Mouse (Mus musculus): ENCODE data around the gene Ibsp.

Ibsp gene

GRCm38 (mm10) chr5:104298994-104299393, at the start of gene Ibsp:
Gene Ibsp (plus strand): TSS chr5:104299171.
- DNase-seq (ENCODE audit: low spot score in 2 of 2): no peak

GRCm38 (mm10) chr5:104251811-104252210, 47.2 kb upstream of the Ibsp start:
- DNase-seq (ENCODE audit: low spot score in 2 of 2): no peak

- DNase-seq (ENCODE audit: low spot score in 2 of 2): no peak
Observed at GRCm38 (mm10) chr5:104256585-104256984, 42.4 kb upstream of the Ibsp start.

- DNase-seq (ENCODE audit: low spot score in 2 of 2): no peak
Observed at GRCm38 (mm10) chr5:104261908-104262461, 37.0 kb upstream of the Ibsp start.

GRCm38 (mm10) chr5:104263014-104263776, 35.8 kb upstream of the Ibsp start:
- no peak for DNase-seq (ENCODE audit: low spot score in 2 of 2)

GRCm38 (mm10) chr5:104294201-104294600, 4.8 kb upstream of the Ibsp start:
- DNase-seq (ENCODE audit: low spot score in 2 of 2): no peak

GRCm38 (mm10) chr5:104314073-104314472, 15.1 kb downstream of the Ibsp start:
- no peak for DNase-seq (ENCODE audit: low spot score in 2 of 2)

GRCm38 (mm10) chr5:104325029-104325428, 26.1 kb downstream of the Ibsp start, which contains the start of gene Mepe:
Gene Mepe (plus strand): TSS chr5:104325329.
- no peak for DNase-seq (ENCODE audit: low spot score in 2 of 2)

- DNase-seq (ENCODE audit: low spot score in 2 of 2): no peak
Observed at GRCm38 (mm10) chr5:104326884-104327283, 27.9 kb downstream of the Ibsp start.

GRCm38 (mm10) chr5:104327389-104327788, 28.4 kb downstream of the Ibsp start:
- no peak for DNase-seq (ENCODE audit: low spot score in 2 of 2)

- DNase-seq (ENCODE audit: low spot score in 2 of 2): no peak
Observed at GRCm38 (mm10) chr5:104327876-104328275, 28.9 kb downstream of the Ibsp start.

GRCm38 (mm10) chr5:104328317-104328850, 29.4 kb downstream of the Ibsp start:
- DNase-seq (ENCODE audit: low spot score in 2 of 2): no peak

- DNase-seq (ENCODE audit: low spot score in 2 of 2): peak in 1 of 2 experiments; percentile 40
Observed at GRCm38 (mm10) chr5:104329381-104329780, 30.4 kb downstream of the Ibsp start.

- DNase-seq (ENCODE audit: low spot score in 2 of 2): no peak
Observed at GRCm38 (mm10) chr5:104330088-104330487, 31.1 kb downstream of the Ibsp start.

GRCm38 (mm10) chr5:104332296-104332695, 33.3 kb downstream of the Ibsp start:
- DNase-seq (ENCODE audit: low spot score in 2 of 2): no peak

- peak; percentile 61 to 81 for DNase-seq (ENCODE audit: low spot score in 2 of 2)
Observed at GRCm38 (mm10) chr5:104333231-104333640, 34.3 kb downstream of the Ibsp start.

- no peak for DNase-seq (ENCODE audit: low spot score in 2 of 2)
Observed at GRCm38 (mm10) chr5:104333643-104334042, 34.7 kb downstream of the Ibsp start.

GRCm38 (mm10) chr5:104334516-104334915, 35.5 kb downstream of the Ibsp start:
- no peak for DNase-seq (ENCODE audit: low spot score in 2 of 2)

- no peak for DNase-seq (ENCODE audit: low spot score in 2 of 2)
Observed at GRCm38 (mm10) chr5:104335962-104336361, 37.0 kb downstream of the Ibsp start.

GRCm38 (mm10) chr5:104337491-104337890, 38.5 kb downstream of the Ibsp start:
- no peak for DNase-seq (ENCODE audit: low spot score in 2 of 2)

- peak; percentile 31 to 41 for DNase-seq (ENCODE audit: low spot score in 2 of 2)
Observed at GRCm38 (mm10) chr5:104339009-104339408, 40.0 kb downstream of the Ibsp start.

- peak in 1 of 2 experiments; percentile 39 for DNase-seq (ENCODE audit: low spot score in 2 of 2)
Observed at GRCm38 (mm10) chr5:104339706-104340512, 40.9 kb downstream of the Ibsp start.

Measured in frontal cortex, postnatal 36 days (tissue).